Mouse (Mus musculus): ENCODE measurements around the gene Tusc2.

Tusc2 gene

GRCm38 (mm10) chr9:107563029-107563581 lies at the start of gene Tusc2:
TSS of gene Tusc2 (plus strand) at chr9:107563255.
- in situ Hi-C loops (cut with MboI, MseI), result no loop called here

GRCm38 (mm10) chr9:107514303-107514955 lies 48.6 kb upstream of the Tusc2 start:
- in situ Hi-C loops (cut with MboI, MseI), result loop anchor here (5.0 kb wide), 1 partner anchor 157 kb away; no protein-coding TSS in a partner anchor

- in situ Hi-C loops (cut with MboI, MseI), result no loop called here
Observed at GRCm38 (mm10) chr9:107520331-107520730, 42.7 kb upstream of the Tusc2 start.

- in situ Hi-C loops (cut with MboI, MseI), result no loop called here
Observed at GRCm38 (mm10) chr9:107521190-107521589, 41.9 kb upstream of the Tusc2 start.

- in situ Hi-C loops (cut with MboI, MseI), result no loop called here
Observed at GRCm38 (mm10) chr9:107521711-107522399, 41.2 kb upstream of the Tusc2 start.

GRCm38 (mm10) chr9:107522400-107522711 lies 40.7 kb upstream of the Tusc2 start:
- in situ Hi-C loops (cut with MboI, MseI), result no loop called here

GRCm38 (mm10) chr9:107526198-107527026 lies 36.6 kb upstream of the Tusc2 start:
- in situ Hi-C loops (cut with MboI, MseI), result no loop called here

GRCm38 (mm10) chr9:107533791-107534407 lies 29.2 kb upstream of the Tusc2 start, which contains the start of gene Tmem115:
TSS of gene Tmem115 (plus strand) at chr9:107533945.
- in situ Hi-C loops (cut with MboI, MseI), result no loop called here

GRCm38 (mm10) chr9:107534408-107535202 lies 28.4 kb upstream of the Tusc2 start:
- in situ Hi-C loops (cut with MboI, MseI), result no loop called here

- in situ Hi-C loops (cut with MboI, MseI), result no loop called here
Observed at GRCm38 (mm10) chr9:107538231-107538630, 24.8 kb upstream of the Tusc2 start.

GRCm38 (mm10) chr9:107538711-107539110 lies 24.3 kb upstream of the Tusc2 start:
- in situ Hi-C loops (cut with MboI, MseI), result no loop called here

- in situ Hi-C loops (cut with MboI, MseI), result loop anchor here (10.0 kb wide), 1 partner anchor 1175 kb away; the partner anchor contains the start of gene Dusp7
Observed at GRCm38 (mm10) chr9:107539940-107540339, 23.1 kb upstream of the Tusc2 start.

GRCm38 (mm10) chr9:107540420-107540819 lies 22.6 kb upstream of the Tusc2 start:
- in situ Hi-C loops (cut with MboI, MseI), result loop anchor here (10.0 kb wide), 1 partner anchor 1176 kb away; the partner anchor contains the start of gene Dusp7

- in situ Hi-C loops (cut with MboI, MseI), result loop anchor here (10.0 kb wide), 1 partner anchor 1176 kb away; the partner anchor contains the start of gene Dusp7
Observed at GRCm38 (mm10) chr9:107541005-107541404, 22.1 kb upstream of the Tusc2 start.

GRCm38 (mm10) chr9:107541474-107542351 lies 21.3 kb upstream of the Tusc2 start, which contains the start of the genes Cyb561d2 and Nprl2:
TSS of gene Cyb561d2 (minus strand) at chr9:107542193.
TSS of gene Nprl2 (plus strand) at chr9:107542226.
- in situ Hi-C loops (cut with MboI, MseI), result loop anchor here (10.0 kb wide), 1 partner anchor 1177 kb away; the partner anchor contains the start of gene Dusp7

GRCm38 (mm10) chr9:107542352-107542686 lies 20.7 kb upstream of the Tusc2 start:
- in situ Hi-C loops (cut with MboI, MseI), result loop anchor here (10.0 kb wide), 1 partner anchor 1178 kb away; the partner anchor contains the start of gene Dusp7

- in situ Hi-C loops (cut with MboI, MseI), result loop anchor here (10.0 kb wide), 1 partner anchor 1178 kb away; the partner anchor contains the start of gene Dusp7
Observed at GRCm38 (mm10) chr9:107542721-107543120, 20.3 kb upstream of the Tusc2 start.

GRCm38 (mm10) chr9:107543299-107543698 lies 19.8 kb upstream of the Tusc2 start:
- in situ Hi-C loops (cut with MboI, MseI), result loop anchor here (10.0 kb wide), 1 partner anchor 1178 kb away; the partner anchor contains the start of gene Dusp7

GRCm38 (mm10) chr9:107544196-107544700 lies 18.8 kb upstream of the Tusc2 start:
- in situ Hi-C loops (cut with MboI, MseI), result loop anchor here (10.0 kb wide), 1 partner anchor 1179 kb away; the partner anchor contains the start of gene Dusp7

Measured in regulatory T cell (primary cell).